Mouse (Mus musculus) mature B cell (primary cell): ENCODE results near the gene Grb14.

ENCODE experiments used
- in situ Hi-C: fragments of 300-500 bp; cut with MboI; formaldehyde crosslinking; loops from 2 replicates; pipeline ENCODE4 v1.14.3; 2019

Grb14 gene

GRCm38 (mm10) chr2:65024887-65025286 is at the start of gene Grb14:
TSS of gene Grb14 (minus strand) at chr2:65024987.
- in situ Hi-C loops: no loop called here

- in situ Hi-C loops: no loop called here
Measured at GRCm38 (mm10) chr2:65072205-65072604, 47.4 kb upstream of the Grb14 start.

- in situ Hi-C loops: no loop called here
Measured at GRCm38 (mm10) chr2:65053764-65054163, 29.0 kb upstream of the Grb14 start.

- in situ Hi-C loops: no loop called here
Measured at GRCm38 (mm10) chr2:65052191-65053012, 27.6 kb upstream of the Grb14 start.

- in situ Hi-C loops: no loop called here
Measured at GRCm38 (mm10) chr2:65050776-65051175, 26.0 kb upstream of the Grb14 start.

GRCm38 (mm10) chr2:65048234-65049017 is 23.6 kb upstream of the Grb14 start:
- in situ Hi-C loops: no loop called here

- in situ Hi-C loops: no loop called here
Measured at GRCm38 (mm10) chr2:65038164-65038563, 13.4 kb upstream of the Grb14 start.

GRCm38 (mm10) chr2:65037546-65037945 is 12.8 kb upstream of the Grb14 start:
- in situ Hi-C loops: no loop called here

GRCm38 (mm10) chr2:65022363-65023240 is 2.2 kb downstream of the Grb14 start:
- in situ Hi-C loops: no loop called here

- in situ Hi-C loops: no loop called here
Measured at GRCm38 (mm10) chr2:65021691-65022362, 3.0 kb downstream of the Grb14 start.

- in situ Hi-C loops: no loop called here
Measured at GRCm38 (mm10) chr2:65017375-65017774, 7.4 kb downstream of the Grb14 start.

- in situ Hi-C loops: no loop called here
Measured at GRCm38 (mm10) chr2:65014552-65014951, 10.2 kb downstream of the Grb14 start.

GRCm38 (mm10) chr2:65010105-65010504 is 14.7 kb downstream of the Grb14 start:
- in situ Hi-C loops: no loop called here

GRCm38 (mm10) chr2:65007396-65007795 is 17.4 kb downstream of the Grb14 start:
- in situ Hi-C loops: no loop called here

- in situ Hi-C loops: no loop called here
Measured at GRCm38 (mm10) chr2:65005044-65005443, 19.7 kb downstream of the Grb14 start.

- in situ Hi-C loops: no loop called here
Measured at GRCm38 (mm10) chr2:65003433-65003832, 21.4 kb downstream of the Grb14 start.

- in situ Hi-C loops: no loop called here
Measured at GRCm38 (mm10) chr2:65002631-65003030, 22.2 kb downstream of the Grb14 start.

- in situ Hi-C loops: no loop called here
Measured at GRCm38 (mm10) chr2:64995048-64995447, 29.7 kb downstream of the Grb14 start.

GRCm38 (mm10) chr2:64989426-64990187 is 35.2 kb downstream of the Grb14 start:
- in situ Hi-C loops: no loop called here

GRCm38 (mm10) chr2:64987782-64988181 is 37.0 kb downstream of the Grb14 start:
- in situ Hi-C loops: no loop called here

GRCm38 (mm10) chr2:64975546-64975945 is 49.2 kb downstream of the Grb14 start:
- in situ Hi-C loops: no loop called here
